Comparison of ENCODE assay signal across 16 mouse cellular contexts in the genomic region with DNA sequence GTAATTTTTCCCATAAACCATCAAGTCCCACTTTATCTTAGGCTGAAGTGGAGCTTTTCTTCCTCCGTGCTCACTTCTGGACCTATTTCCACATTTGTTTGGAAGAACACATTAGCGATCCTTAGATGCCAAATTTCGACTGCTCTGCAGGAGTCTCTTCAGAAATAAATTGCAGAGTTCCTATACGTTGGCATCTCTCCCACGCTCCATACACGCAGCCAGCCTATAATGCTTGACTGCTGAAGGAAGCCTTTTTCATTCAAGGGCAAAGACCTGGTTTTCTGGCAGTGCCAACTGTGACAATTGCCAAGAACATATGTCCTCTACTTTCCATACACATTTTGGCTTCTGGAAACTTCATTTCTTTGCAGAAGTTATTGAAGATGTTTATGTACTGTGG.
DNase-seq lines count a peak whose midpoint lies in the region; ATAC-seq and TF ChIP-seq lines count a peak whose summit lies in the region.
"Had no signal": no experiment of that assay in that cellular context is flagged by ENCODE, and none has a peak within 500 bp of the region (broad histone marks: within the 10 kb centered on the region; RNA-seq: fewer than 3 reads in every experiment).

No protein-coding gene starts in this region.

- no peak overlapping the region for H3K4me2 ChIP-seq in embryonic facial prominence, embryonic 14.5 days (ENCODE audit: low read depth, low read length)
- no peak overlapping the region for H3K4me2 ChIP-seq in hindbrain, postnatal 0 days (ENCODE audit: low read depth, low read length)
- H3K4me2 ChIP-seq in hindbrain, embryonic 12.5 days (replicated peaks), result no peak overlapping the region
- H3K4me2 ChIP-seq in midbrain, postnatal 0 days (ENCODE audit: low read depth, low read length, poor library complexity, severe bottlenecking), result no peak overlapping the region
- no peak overlapping the region for H3K4me2 ChIP-seq in midbrain, embryonic 16.5 days (ENCODE audit: low read length)
- H3K4me2 ChIP-seq: embryonic facial prominence, embryonic 12.5 days; forebrain, embryonic 15.5 days; heart, embryonic 13.5 days had no signal

- DNase-seq in embryonic facial prominence, embryonic 14.5 days (ENCODE audit: low spot score), result peak; percentile 31
- no peak for DNase-seq in embryonic facial prominence, embryonic 10.5 days (ENCODE audit: low spot score)
- peak; percentile 16 for DNase-seq in hindbrain, postnatal 0 days (ENCODE audit: low spot score)
- peak; percentile 7 for DNase-seq in midbrain, postnatal 0 days (ENCODE audit: low spot score)
- no peak for DNase-seq in spleen, postnatal 4 days (ENCODE audit: low spot score in 2 of 2)
- DNase-seq: adrenal gland, postnatal 10 days; embryo, embryonic 11 days; gastrocnemius, adult 2 months; gastrocnemius, postnatal 25 days; heart, postnatal 36 days had no signal

- H3K27ac ChIP-seq in embryonic facial prominence, embryonic 14.5 days (replicated peaks; ENCODE audit: low read depth, low read length), result no peak overlapping the region
- H3K27ac ChIP-seq in embryonic facial prominence, embryonic 10.5 days (replicated peaks), result no peak overlapping the region
- no peak overlapping the region for H3K27ac ChIP-seq in hindbrain, postnatal 0 days
- no peak overlapping the region for H3K27ac ChIP-seq in hindbrain, embryonic 12.5 days
- H3K27ac ChIP-seq in midbrain, postnatal 0 days (ENCODE audit: low read depth, low read length), result no peak overlapping the region
- no peak overlapping the region for H3K27ac ChIP-seq in midbrain, embryonic 16.5 days (ENCODE audit: low read length)
- H3K27ac ChIP-seq: embryonic facial prominence, embryonic 12.5 days; forebrain, embryonic 15.5 days; gastrocnemius, adult 2 months; heart, embryonic 13.5 days had no signal

- no peak overlapping the region for H3K4me3 ChIP-seq in embryonic facial prominence, embryonic 14.5 days (ENCODE audit: low read depth, low read length)
- no peak overlapping the region for H3K4me3 ChIP-seq in embryonic facial prominence, embryonic 10.5 days
- no peak overlapping the region for H3K4me3 ChIP-seq in hindbrain, postnatal 0 days (ENCODE audit: low read length)
- H3K4me3 ChIP-seq in hindbrain, embryonic 12.5 days, result no peak overlapping the region
- H3K4me3 ChIP-seq in midbrain, postnatal 0 days (ENCODE audit: low read depth, low read length), result no peak overlapping the region
- H3K4me3 ChIP-seq in midbrain, embryonic 16.5 days (ENCODE audit: low read depth, low read length), result no peak overlapping the region
- H3K4me3 ChIP-seq: embryonic facial prominence, embryonic 12.5 days; forebrain, embryonic 15.5 days; gastrocnemius, adult 2 months; heart, embryonic 13.5 days had no signal

- no peaks in the 10 kb centered on the region for H3K36me3 ChIP-seq in embryonic facial prominence, embryonic 14.5 days (ENCODE audit: control insufficient read depth, insufficient read depth, low read length)
- H3K36me3 ChIP-seq in embryonic facial prominence, embryonic 10.5 days (replicated peaks), result no peaks in the 10 kb centered on the region
- no peaks in the 10 kb centered on the region for H3K36me3 ChIP-seq in hindbrain, postnatal 0 days (ENCODE audit: insufficient read depth, low read length)
- no peaks in the 10 kb centered on the region for H3K36me3 ChIP-seq in hindbrain, embryonic 12.5 days
- no peaks in the 10 kb centered on the region for H3K36me3 ChIP-seq in midbrain, postnatal 0 days (ENCODE audit: insufficient read depth, low read length)
- no peaks in the 10 kb centered on the region for H3K36me3 ChIP-seq in midbrain, embryonic 16.5 days (ENCODE audit: control insufficient read depth, insufficient read depth, low read length)
- H3K36me3 ChIP-seq: embryonic facial prominence, embryonic 12.5 days; forebrain, embryonic 15.5 days; heart, embryonic 13.5 days had no signal

- H3K4me1 ChIP-seq in embryonic facial prominence, embryonic 14.5 days (ENCODE audit: control insufficient read depth, insufficient read depth, low read length), result no peaks in the 10 kb centered on the region
- H3K4me1 ChIP-seq in embryonic facial prominence, embryonic 10.5 days, result no peaks in the 10 kb centered on the region
- H3K4me1 ChIP-seq in hindbrain, postnatal 0 days (ENCODE audit: insufficient read depth, low read length), result no peaks in the 10 kb centered on the region
- no peaks in the 10 kb centered on the region; the same call in 1 of the 2 replicates for H3K4me1 ChIP-seq in hindbrain, embryonic 12.5 days
- no peaks in the 10 kb centered on the region for H3K4me1 ChIP-seq in midbrain, postnatal 0 days (ENCODE audit: insufficient read depth, low read length)
- H3K4me1 ChIP-seq in midbrain, embryonic 16.5 days (ENCODE audit: control insufficient read depth, insufficient read depth, low read length), result no peaks in the 10 kb centered on the region
- H3K4me1 ChIP-seq: embryonic facial prominence, embryonic 12.5 days; forebrain, embryonic 15.5 days; heart, embryonic 13.5 days had no signal

- no peaks in the 10 kb centered on the region; the same call in none of the 2 replicates for H3K27me3 ChIP-seq in embryonic facial prominence, embryonic 14.5 days (replicated peaks; ENCODE audit: control insufficient read depth, insufficient read depth, low read length)
- H3K27me3 ChIP-seq in embryonic facial prominence, embryonic 10.5 days (replicated peaks; ENCODE audit: low read depth, poor library complexity, severe bottlenecking), result peaks cover 72% of the 10 kb centered on the region
- H3K27me3 ChIP-seq in hindbrain, postnatal 0 days (ENCODE audit: insufficient read depth, low read length), result no peaks in the 10 kb centered on the region
- peaks cover 14% of the 10 kb centered on the region for H3K27me3 ChIP-seq in hindbrain, embryonic 12.5 days
- H3K27me3 ChIP-seq in midbrain, postnatal 0 days (ENCODE audit: insufficient read depth, low read length), result no peaks in the 10 kb centered on the region
- H3K27me3 ChIP-seq in midbrain, embryonic 16.5 days (ENCODE audit: control insufficient read depth, insufficient read depth, low read depth, low read length), result peaks cover 4% of the 10 kb centered on the region; the same call in 1 of the 2 replicates
- H3K27me3 ChIP-seq: embryonic facial prominence, embryonic 12.5 days; forebrain, embryonic 15.5 days; heart, embryonic 13.5 days had no signal

- no peaks in the 10 kb centered on the region for H3K9me3 ChIP-seq in embryonic facial prominence, embryonic 14.5 days (ENCODE audit: control insufficient read depth, low read length)
- H3K9me3 ChIP-seq in embryonic facial prominence, embryonic 10.5 days, result no peaks in the 10 kb centered on the region
- H3K9me3 ChIP-seq in hindbrain, postnatal 0 days (ENCODE audit: low read length), result no peaks in the 10 kb centered on the region
- no peaks in the 10 kb centered on the region for H3K9me3 ChIP-seq in hindbrain, embryonic 12.5 days (replicated peaks)
- no peaks in the 10 kb centered on the region for H3K9me3 ChIP-seq in midbrain, postnatal 0 days (ENCODE audit: low read length)
- no peaks in the 10 kb centered on the region for H3K9me3 ChIP-seq in midbrain, embryonic 16.5 days (replicated peaks; ENCODE audit: control insufficient read depth, low read length, poor library complexity, severe bottlenecking)
- H3K9me3 ChIP-seq: embryonic facial prominence, embryonic 12.5 days; forebrain, embryonic 15.5 days; heart, embryonic 13.5 days had no signal

- no peak overlapping the region for H3K9ac ChIP-seq in embryonic facial prominence, embryonic 14.5 days (ENCODE audit: low read depth, low read length)
- H3K9ac ChIP-seq in hindbrain, postnatal 0 days (replicated peaks; ENCODE audit: low read length), result no peak overlapping the region
- H3K9ac ChIP-seq in hindbrain, embryonic 12.5 days, result no peak overlapping the region
- H3K9ac ChIP-seq in midbrain, postnatal 0 days (replicated peaks; ENCODE audit: low read length, poor library complexity, severe bottlenecking), result no peak overlapping the region
- no peak overlapping the region for H3K9ac ChIP-seq in midbrain, embryonic 16.5 days (ENCODE audit: low read depth, low read length)
- H3K9ac ChIP-seq: embryonic facial prominence, embryonic 12.5 days; forebrain, embryonic 15.5 days; heart, embryonic 13.5 days had no signal

- WGBS in embryonic facial prominence, embryonic 14.5 days, result 70% methylated on average over 6 of the region's 6 CpGs
- 84% methylated on average over 6 of the region's 6 CpGs for WGBS in embryonic facial prominence, embryonic 10.5 days
- WGBS in hindbrain, postnatal 0 days, result 56% methylated on average over 6 of the region's 6 CpGs
- 80% methylated on average over 6 of the region's 6 CpGs for WGBS in hindbrain, embryonic 12.5 days
- WGBS in midbrain, postnatal 0 days, result 80% methylated on average over 6 of the region's 6 CpGs
- WGBS in midbrain, embryonic 16.5 days, result 83% methylated on average over 6 of the region's 6 CpGs

- ATAC-seq in embryonic facial prominence, embryonic 14.5 days (ENCODE audit: low read depth), result no peak
- no peak for ATAC-seq in hindbrain, postnatal 0 days
- no peak for ATAC-seq in hindbrain, embryonic 12.5 days (ENCODE audit: low FRiP score)
- ATAC-seq in midbrain, postnatal 0 days (ENCODE audit: low FRiP score), result no peak
- ATAC-seq in midbrain, embryonic 16.5 days, result no peak
- ATAC-seq: forebrain, embryonic 15.5 days; hindbrain, embryonic 16.5 days had no signal

- TF ChIP-seq CTCF in hindbrain, postnatal 0 days (IDR thresholded peaks at IDR 0.05; ENCODE audit: low read depth), result no peak
- no peak for TF ChIP-seq CTCF in midbrain, postnatal 0 days (IDR thresholded peaks at IDR 0.05)

Comparison
In these comparisons a context has a peak if more than half of its experiments do, and no peak if none do; other contexts are left out.
1. DNase-seq: peak in embryonic facial prominence, embryonic 14.5 days (single experiment), hindbrain, postnatal 0 days (single experiment) and midbrain, postnatal 0 days (single experiment); none in embryonic facial prominence, embryonic 10.5 days (single experiment) and spleen, postnatal 4 days (0 of 2).